Mouse (Mus musculus) cerebellum, postnatal 36 days (tissue): Measurements from ENCODE around the gene Pip4k2c.
"Not testable (repeated sequence)": the region's sequence is repeated elsewhere in the genome, so short reads cannot be mapped to it uniquely, and the experiment has no call there.

Source experiments
- DNase-seq, 2 experiments: peaks; one replicate each; pipeline ENCODE4 v3.0.0; 2021 to 2022; ENCODE audit warnings: mixed read lengths in 2 of 2

The Pip4k2c gene

DNA sequence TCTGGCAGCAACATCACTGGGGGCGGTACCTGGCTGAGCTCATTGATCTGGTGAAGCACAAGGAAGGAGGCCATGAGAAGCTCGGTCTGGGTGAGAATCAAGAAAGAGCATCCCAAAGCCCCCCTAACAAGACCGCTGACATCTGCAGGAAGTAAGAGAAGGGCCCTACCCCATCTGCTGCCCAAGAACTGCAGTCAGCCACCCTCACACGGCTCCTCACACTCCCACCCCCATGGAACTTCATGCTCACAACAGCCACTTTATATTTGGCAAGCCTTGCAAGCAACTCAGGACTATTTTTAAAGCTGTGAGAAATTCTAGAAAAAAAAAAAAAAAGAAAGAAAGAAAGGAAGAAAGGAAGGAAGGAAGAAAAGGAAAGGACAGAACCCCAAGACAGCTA lies 2.5 kb downstream of the Pip4k2c start:
- DNase-seq: no peak

DNA sequence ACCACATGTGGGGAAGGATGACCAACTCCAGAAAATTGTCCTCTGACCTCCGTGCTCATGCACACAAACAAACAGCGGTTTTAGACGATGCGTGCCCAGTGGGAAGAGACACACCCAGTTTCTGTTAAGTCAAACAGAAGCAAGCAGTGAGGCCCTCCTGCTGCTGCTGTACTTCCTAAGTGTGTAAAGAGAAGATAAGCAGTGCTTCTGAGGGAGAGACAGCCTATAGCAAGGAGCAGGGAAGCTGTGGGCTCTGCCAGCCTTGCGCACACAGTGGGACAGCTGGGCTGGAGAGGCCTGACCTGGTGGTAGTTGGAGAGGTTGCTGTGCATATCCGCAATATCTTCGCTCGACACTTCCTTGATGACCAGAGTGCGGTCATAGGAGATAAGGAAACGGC lies 6.0 kb downstream of the Pip4k2c start:
- no peak for DNase-seq

DNA sequence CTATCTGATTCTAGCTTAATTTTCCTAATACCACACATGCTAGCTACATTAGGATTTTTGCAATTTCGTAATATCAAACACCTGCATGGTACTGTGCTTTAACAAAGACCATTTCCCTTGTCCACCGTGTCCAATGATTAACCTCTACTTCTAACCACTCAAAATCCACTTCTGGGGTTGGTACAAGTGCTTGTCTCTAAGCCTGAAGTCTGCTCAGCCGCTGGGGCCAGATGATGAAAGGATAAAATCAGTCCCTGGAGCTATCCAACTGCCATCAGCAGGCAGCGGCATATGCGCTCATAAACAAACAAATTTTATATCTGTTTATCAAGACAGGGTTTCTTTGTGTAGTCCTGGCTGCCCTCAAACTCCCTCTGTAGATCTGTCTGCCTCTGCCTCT lies 6.8 kb downstream of the Pip4k2c start:
- no peak for DNase-seq

GRCm38 (mm10) chr10:127203106-127203505 lies 8.3 kb downstream of the Pip4k2c start:
- DNase-seq: no peak

DNA sequence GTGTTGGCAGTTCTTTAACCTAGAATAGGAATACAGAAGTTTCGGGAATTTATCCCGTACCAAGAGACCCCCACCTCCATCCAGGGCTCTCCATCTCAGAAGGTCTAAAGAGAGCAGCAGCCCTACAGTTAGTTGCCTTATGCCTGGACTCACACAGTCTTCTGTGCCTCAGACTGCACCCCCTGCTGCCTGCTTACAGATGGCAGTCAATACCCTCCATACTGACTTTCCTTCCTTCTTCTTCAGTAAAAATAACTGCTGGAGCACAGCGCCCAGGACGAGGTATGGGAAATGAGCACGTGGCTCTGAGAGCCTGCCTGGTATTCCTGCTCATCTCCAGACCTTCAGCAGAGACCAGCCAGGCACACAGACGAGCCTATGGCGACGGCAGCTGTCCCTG lies 11.1 kb downstream of the Pip4k2c start:
- DNase-seq: no peak

DNA sequence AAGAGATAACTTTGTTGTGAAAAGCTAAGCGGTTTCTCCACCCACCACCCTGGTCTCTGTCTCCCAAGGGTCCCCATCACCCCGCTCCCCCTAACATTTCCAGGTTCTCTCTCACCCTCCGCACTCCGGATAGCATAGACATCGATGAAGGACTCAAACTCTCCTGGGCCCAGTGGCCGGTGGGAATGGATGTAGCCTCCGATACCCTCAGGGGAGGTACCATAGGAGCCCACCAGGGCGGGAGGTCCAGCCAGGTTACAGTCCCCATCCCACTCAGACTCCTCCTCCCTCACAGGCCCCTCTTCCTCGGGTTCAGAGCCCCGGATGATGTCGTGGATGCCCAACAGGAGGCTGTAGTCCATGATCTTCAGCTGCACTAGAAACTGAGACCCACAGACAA lies 11.9 kb downstream of the Pip4k2c start:
- no peak for DNase-seq

DNA sequence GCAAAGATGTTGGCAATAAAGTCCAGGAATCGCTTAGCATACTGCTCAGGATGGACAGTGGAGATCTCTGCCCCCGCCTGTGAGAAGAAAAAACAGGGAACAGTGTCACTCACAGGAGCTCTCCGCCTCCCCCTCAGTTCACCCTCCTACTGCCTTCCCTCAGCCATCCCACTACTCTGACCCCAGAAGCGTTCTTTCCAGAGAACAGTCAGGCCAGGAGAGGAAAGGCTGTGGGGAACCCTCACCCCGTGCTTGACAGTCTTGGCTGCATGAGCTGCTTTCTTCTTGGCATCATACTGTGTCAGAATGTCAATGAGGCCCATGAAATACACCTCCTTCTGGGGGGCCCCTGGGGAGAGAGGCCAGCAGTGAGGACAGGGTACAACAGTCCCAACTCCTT lies 12.3 kb downstream of the Pip4k2c start:
- no peak for DNase-seq

GRCm38 (mm10) chr10:127198492-127198891 lies 12.9 kb downstream of the Pip4k2c start:
- no peak for DNase-seq

GRCm38 (mm10) chr10:127197505-127198110 lies 13.8 kb downstream of the Pip4k2c start:
- DNase-seq: no peak

DNA sequence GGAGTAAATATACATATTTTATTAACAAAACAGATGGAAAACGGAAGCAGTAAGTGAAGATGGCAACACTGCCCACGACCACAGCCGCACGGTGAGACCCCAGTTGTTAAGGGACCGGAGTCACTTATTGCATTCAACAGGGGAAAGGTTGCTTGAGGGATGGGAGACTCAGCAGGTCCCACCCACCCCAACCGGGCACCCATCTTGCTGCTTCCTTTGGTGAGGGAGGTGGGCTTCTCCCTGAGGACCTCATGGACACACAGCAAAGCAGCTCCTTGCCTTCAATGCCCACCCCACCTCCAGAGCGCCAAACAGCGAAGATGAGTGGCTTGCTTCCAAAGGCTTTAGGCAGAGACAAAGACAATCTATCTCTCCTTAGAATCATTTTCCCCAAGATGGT lies 14.3 kb downstream of the Pip4k2c start:
- no peak for DNase-seq

DNA sequence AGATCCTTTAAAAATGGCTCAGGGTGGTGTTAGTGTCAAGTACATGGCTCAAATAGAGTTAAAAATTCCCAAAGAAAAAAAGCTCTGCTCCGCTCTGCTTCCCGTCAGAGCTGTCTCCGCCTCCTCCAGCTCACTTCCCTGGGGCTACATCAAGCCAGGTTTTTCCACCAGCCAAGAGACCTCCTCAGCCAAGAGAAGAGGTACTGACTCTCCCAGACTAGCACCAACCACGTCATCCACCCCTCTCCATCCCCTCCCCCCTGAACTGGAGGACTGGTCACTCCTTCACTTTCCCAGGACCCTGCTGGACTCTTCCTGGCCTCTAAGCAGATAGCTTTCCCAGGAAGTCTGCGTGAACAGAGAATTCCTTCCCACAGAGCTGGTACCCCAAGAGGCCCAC lies 15.0 kb downstream of the Pip4k2c start:
- peak; percentile 55 to 59 for DNase-seq

- DNase-seq: peak; percentile 50 to 59
Measured at GRCm38 (mm10) chr10:127195328-127196129, 15.9 kb downstream of the Pip4k2c start, which contains the start of gene Dtx3. Dtx3 (minus strand) TSS chr10:127195728.

- peak; percentile 71 to 73 for DNase-seq
Measured at GRCm38 (mm10) chr10:127194428-127195327, 16.7 kb downstream of the Pip4k2c start.

GRCm38 (mm10) chr10:127193011-127193410 lies 18.4 kb downstream of the Pip4k2c start:
- DNase-seq: no peak

DNA sequence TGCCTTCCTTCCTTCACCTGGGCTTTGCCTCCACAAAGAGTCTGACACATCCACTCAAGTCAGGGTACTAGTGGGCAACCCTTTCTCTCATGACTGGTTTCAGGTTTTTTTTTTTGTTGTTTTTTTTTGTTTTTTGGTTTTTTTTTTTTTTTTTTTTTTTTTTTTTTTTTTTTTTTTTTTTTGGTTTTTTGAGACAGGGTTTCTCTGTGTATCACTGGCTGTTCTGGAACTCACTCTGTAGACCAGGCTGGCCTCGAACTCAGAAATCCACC lies 19.4 kb downstream of the Pip4k2c start:
- not testable (repeated sequence) for DNase-seq

DNA sequence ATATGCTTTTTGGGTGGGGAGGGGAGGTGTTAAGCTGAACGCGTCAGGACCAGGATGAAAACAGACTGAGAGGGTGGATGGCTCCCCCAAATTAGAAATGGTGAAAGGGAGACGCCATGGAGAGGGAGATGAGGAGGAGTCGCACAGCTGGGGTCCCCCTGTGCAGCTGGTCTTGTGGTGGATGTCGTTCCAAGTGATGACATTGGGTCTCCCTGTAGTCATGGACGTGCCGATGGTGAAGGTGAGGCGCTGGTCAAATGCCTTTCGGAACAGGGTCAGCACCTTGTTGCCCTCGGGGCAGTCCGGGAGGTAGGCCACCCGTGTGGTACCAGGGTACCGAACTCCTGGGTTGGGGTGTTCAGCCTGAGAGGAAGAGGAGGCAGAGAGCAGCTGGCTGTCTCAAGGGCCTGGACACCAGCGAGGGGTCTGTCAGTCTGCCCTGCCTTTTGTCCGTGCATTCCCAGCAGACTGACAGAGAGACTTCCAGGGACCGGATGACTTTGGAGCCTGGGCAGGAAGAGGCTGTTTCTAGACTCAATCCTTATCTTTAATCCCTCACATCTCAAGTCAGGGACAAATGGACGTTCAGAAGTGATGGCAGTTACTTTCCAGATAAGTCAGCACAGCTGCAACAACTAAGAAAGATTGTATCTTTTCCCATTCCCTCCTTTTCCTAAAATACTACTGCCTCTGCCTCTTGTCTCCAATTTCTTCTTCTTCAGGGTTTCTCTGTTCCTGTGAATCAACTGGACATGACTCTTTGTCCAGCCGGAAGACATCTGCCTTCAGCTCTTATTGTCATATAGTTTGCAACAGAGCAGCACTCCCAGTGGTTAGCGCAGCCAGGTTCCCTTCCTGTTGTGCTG lies 20.0 kb downstream of the Pip4k2c start:
- no peak for DNase-seq

DNA sequence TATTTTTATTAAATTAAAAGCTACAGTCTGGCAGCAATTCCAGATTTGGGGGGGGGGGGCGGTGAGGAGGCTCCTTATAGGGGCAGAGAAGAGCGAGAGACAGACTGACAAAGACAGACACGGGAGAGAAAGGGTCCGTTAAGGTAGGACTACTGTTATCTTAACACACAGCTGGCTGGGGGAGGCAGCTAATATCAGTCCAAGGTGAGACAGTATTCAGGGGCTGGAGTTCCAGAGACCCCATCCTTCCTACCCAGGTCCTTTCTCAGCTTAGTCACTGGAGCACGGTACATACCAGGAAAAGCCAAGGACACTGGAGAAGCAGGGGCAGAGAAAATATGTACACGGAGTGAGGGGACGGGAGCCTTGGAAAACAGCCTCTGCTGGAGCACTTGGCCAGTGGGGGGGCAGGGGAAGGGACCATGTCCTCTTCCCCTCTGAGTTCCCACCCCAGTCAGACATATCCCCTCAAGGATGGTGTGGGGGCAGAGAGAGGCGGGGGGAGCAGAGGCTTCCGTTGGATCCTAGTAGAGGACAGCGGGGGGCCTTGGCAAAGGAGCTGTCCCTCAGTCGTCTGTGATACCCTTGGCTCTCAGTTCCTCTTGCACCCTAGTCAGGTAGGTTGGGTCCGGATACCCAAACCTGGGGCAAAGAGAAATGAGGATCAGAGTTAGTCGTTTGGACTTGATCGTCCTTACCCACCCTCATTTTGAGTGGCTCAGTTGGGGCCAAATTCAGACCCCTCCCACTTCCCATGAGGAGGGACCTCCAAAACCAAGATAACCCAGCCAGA lies 20.8 kb downstream of the Pip4k2c start:
- no peak for DNase-seq

- peak in 1 of 2 experiments; percentile 34 for DNase-seq
Measured at GRCm38 (mm10) chr10:127189651-127190381, 21.6 kb downstream of the Pip4k2c start, which contains the start of gene Arhgef25. Arhgef25 (minus strand) TSS chr10:127190083.

DNA sequence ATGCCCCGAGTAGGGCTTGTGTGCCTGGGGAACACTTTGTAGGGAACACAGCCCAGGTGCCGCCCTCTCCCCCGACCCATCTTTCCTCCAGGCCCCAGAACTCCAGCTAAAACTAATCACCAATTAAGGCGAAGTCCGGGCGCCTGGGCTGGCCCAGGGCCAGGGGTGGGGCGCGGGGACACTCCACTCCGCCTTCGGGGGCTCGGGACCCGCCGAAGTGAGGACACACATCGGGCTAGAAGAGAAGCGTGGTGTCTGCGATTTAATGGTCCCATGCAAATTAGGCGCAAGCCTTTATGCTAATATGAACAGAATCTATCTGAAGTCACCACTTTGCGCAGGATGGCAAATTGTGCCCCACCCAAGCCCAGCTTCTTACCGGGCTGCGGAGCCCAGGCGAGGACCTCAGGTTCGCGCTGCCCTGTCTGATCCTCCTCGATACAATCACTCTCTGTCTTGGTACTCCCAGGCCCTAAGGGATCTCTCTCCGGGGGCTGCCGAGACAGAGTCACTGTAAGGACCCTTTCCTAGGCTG lies 22.2 kb downstream of the Pip4k2c start:
- peak; percentile 40 to 45 for DNase-seq

DNA sequence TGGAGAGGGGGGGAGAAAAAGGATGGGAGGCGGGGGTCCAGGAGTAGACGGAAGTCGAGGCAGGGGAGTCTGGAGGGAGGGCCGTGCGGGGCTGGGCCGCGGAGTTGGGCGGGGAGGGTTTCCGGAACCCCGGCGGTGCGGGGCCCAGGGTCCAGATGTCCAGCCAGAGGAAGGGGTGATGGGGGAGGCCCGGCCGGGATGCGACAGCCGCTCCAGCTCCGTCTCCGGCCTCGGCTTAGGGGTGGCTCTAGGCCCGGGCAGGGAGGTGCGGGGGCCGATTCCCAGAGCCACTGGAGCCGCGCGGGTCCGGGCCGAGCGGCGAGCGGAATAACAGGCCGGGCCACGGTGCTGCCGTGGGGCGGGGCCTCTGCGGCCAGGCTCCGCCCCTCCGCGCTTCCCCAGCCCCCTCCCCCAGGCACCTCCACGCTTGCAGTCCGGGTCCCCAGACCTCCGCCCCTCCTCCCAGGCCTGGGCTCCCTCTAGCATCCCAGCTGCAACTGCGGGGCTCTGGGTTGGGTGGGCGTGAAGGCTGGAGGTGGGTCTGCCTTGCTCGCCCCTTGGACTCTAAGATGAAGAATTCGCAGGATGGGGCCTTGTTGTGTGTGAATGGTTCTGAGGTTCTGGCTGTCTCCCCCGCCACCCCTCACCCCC lies 22.8 kb downstream of the Pip4k2c start:
- peak; percentile 63 to 75 for DNase-seq
